Mouse (Mus musculus) mouse embryonic stem cell (cell line): ENCODE data around the gene Lce3c.

Experiments
- in situ Hi-C, 2 experiments: fragments of 300-500 bp; cut with MboI; formaldehyde crosslinking; loops; 1 replicate in 1 of 2; 3 replicates in 1 of 2; pipeline ENCODE4 v1.14.3; 2019 to 2020; ENCODE audit warnings: low sequenced_read_pairs in 2 of 2, low pct_unique_long_range_greater_than_20kb in 1 of 2, mixed read lengths in 1 of 2; ENCODE audit not compliant: unreplicated experiment in 1 of 2

Gene Lce3c

DNA sequence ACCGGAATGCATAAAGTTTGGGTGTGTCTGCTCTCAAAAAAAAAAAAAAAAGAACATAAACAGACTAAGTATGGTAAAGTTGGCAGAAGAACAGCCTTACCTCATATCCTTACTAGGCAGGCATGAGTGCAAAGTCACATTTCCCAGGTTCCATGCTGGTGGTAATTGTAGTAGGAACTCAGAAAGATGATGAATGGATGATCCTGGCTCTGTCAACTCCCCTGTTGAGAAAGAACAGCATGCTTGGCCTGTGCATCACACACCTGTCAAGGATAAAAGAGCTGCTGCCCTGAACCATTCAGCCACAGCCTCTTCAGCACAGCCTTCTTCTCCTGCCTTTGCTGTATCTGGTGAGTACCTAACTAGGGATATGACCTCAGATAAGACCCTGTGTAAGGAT is at the start of gene Lce3c:
Lce3c (plus strand) TSS at position 301 of the 400 bp plus-strand sequence.
- in situ Hi-C loops = no loop called here

GRCm38 (mm10) chr3:92894489-92894888 is 49.8 kb upstream of the Lce3c start:
- in situ Hi-C loops = no loop called here

- in situ Hi-C loops = loop anchor here in 1 of 2 experiments (25.0 kb wide), 1 partner anchor 109 kb away; the partner anchor contains the start of genes Crct1 and Lce1m
These were observed 41.3 kb upstream of the Lce3c start for GRCm38 (mm10) chr3:92902992-92903391.

DNA sequence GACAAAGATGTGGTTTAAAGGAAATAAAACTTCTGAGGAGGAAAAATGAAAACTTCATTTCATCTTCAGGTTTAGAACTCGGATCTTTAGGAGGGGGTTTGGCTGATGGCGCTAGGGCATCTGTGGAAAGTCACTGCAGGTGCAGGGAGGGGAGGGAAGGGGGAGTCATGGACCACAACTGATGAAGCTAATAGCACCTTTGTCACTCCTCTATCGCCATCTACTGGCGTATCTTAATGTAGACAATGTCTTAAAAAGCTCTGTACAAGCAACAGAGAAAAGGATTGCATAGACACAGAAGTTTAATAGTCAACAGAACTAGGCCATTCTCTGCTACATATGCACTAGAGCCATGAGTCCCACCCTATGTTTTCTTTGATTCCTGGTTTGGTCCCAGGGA is 40.6 kb upstream of the Lce3c start:
- in situ Hi-C loops = loop anchor here in 1 of 2 experiments (25.0 kb wide), 1 partner anchor 109 kb away; the partner anchor contains the start of genes Crct1 and Lce1m

DNA sequence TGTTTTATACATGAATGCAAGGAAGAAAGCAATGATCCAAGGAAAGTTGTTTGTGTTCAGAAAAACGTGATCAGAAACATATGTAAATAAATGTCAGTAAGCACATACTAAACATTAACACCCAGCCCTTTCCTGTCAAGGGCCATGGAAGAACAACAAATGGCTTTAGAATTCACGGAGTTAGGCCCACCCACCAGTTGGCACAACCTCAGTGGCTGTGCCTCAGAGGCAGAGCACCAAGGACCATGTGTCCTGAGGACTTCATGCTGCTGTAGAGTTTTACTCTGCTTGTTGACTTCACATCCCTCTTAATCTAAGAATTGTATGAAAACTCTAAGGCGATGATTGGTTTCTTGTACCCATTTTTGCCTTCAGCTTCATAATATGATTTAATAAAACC is 39.1 kb upstream of the Lce3c start:
- in situ Hi-C loops = loop anchor here in 1 of 2 experiments (25.0 kb wide), 1 partner anchor 107 kb away; the partner anchor contains the start of genes Crct1 and Lce1m

DNA sequence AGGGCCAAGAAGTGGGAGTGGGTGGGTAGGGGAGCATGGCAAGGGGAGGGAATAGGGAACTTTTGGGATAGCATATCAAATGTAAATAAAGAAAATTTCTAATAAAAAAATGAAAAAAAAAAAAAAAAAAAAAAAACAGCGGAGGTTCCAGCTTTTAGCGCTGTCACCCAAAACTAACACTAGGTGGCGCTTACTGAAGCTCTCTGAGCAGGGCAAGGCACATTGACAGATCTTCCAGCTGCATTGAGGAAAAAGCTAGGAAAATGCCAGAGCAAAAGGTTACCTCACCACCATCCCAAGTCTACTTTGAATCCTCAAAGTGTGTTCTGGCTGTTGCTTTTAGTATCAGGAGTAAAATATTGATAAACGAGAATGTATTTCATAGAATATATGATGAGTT is 36.7 kb upstream of the Lce3c start:
- in situ Hi-C loops = loop anchor here in 1 of 2 experiments (25.0 kb wide), 1 partner anchor 105 kb away; the partner anchor contains the start of genes Crct1 and Lce1m

GRCm38 (mm10) chr3:92920364-92920763 is 23.9 kb upstream of the Lce3c start:
- in situ Hi-C loops = loop anchor here in 1 of 2 experiments (25.0 kb wide), 1 partner anchor 92 kb away; the partner anchor contains the start of genes Crct1 and Lce1m

DNA sequence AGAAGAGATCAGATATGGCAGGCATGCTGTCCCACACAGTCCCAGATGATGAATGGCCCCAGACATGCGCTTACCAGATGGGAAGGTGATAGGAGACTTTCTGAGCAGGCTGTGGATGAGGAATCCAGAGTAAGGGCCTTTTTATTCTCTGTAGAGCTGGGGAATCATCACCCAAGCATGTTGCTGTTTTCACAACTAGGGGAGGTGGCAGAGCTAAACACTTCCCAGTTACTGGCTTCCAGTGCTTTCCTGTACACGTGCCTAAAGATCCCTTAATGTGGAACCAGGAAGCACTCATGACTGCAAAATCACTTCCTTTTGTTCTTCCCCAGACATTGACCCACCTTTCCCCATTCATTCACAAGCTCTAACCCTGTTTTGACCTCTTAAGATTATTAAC is 18.2 kb upstream of the Lce3c start, which contains the start of gene Lce3a:
Lce3a (minus strand) TSS at position 101 of the 400 bp plus-strand sequence.
- in situ Hi-C loops = no loop called here

DNA sequence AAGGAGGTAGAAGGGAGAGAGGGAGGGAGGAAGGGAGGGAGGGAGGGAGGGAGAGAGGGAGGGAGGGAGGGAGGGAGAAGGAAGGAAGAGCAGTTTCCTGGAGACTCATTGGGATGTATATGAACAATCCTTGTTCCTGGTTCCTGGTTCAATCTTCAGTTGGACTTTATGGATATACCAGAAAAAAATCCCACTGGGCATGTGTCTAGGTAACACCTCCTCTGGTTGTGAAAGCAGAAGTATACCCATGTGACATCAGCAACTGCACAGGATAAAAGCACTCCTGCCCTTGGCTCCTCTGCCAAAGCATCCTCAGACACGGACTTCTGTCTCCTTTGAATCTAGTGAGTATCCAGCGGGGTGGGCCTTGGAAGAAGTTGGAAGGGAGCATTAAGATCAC is 11.6 kb upstream of the Lce3c start, which contains the start of gene Lce3b:
Lce3b (plus strand) TSS at position 301 of the 400 bp plus-strand sequence.
- in situ Hi-C loops = no loop called here

GRCm38 (mm10) chr3:92957090-92957489 is 12.8 kb downstream of the Lce3c start, which contains the start of gene Lce3d:
Gene Lce3d, plus strand, starts transcription at chr3:92957390.
- in situ Hi-C loops = no loop called here

- in situ Hi-C loops = no loop called here
These were observed 22.5 kb downstream of the Lce3c start, which contains the start of gene Lce3e for GRCm38 (mm10) chr3:92966761-92967160. Gene Lce3e, plus strand, starts transcription at chr3:92967061.

DNA sequence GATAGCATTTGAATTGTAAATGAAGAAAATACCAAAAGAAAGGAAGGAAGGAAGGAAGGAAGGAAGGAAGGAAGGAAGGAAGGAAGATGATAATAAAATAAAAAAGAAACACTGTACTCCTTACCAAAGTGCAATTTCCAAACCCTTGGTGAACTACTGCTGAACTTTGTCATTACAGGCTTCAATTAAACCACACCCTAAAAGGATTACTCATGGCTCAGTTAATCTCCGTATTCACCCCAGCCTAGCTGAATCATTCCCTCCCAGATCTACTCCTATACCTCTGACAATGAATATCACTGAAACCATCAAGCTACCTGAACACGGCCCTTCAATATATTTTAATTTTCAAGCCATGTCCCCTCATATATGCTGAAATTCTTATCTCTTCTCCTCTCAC is 34.2 kb downstream of the Lce3c start:
- in situ Hi-C loops = no loop called here

DNA sequence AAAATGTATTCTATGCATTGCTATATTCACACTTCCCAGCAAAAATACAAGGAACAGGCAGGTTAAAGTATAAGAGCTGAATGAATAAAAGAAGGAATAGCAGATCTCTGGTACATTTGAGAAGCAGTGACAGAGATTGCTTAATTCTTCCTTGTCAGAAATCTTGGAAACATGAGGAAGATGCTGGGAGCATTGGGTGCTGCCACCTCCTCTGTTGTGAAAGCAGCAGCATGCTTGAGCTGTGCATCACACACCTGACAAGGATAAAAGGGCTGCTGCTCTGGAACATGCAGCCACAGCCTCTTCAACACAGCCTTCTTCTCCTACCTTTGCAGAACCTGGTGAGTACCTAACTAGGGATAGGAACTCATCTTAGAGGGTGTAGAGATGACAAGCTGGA is 47.6 kb downstream of the Lce3c start, which contains the start of gene Lce3f:
Lce3f (plus strand) TSS at position 301 of the 400 bp plus-strand sequence.
- in situ Hi-C loops = no loop called here
